ENCODE assay signal across 24 mouse cellular contexts in genomic region chr1:51766271-51766670, GRCm38 (mm10).
DNase-seq lines count a peak whose midpoint lies in the region; ATAC-seq lines count a peak whose summit lies in the region.
"Had no signal": no experiment of that assay in that cellular context is flagged by ENCODE, and none has a peak within 500 bp of the region (broad histone marks: within the 10 kb centered on the region; RNA-seq: fewer than 3 reads in every experiment).

No protein-coding gene starts in this region.

- H3K9me3 ChIP-seq in heart, embryonic 12.5 days (replicated peaks): no peaks in the 10 kb centered on the region
- H3K9me3 ChIP-seq in kidney, embryonic 14.5 days (ENCODE audit: control insufficient read depth, low read length): no peaks in the 10 kb centered on the region
- H3K9me3 ChIP-seq: embryonic facial prominence, embryonic 10.5 days; embryonic facial prominence, embryonic 12.5 days; forebrain, embryonic 13.5 days; forebrain, embryonic 15.5 days; G1E had no signal

- no peak overlapping the region for H3K4me2 ChIP-seq in heart, embryonic 12.5 days
- H3K4me2 ChIP-seq in kidney, embryonic 14.5 days (replicated peaks; ENCODE audit: low read depth, low read length): no peak overlapping the region
- H3K4me2 ChIP-seq: embryonic facial prominence, embryonic 12.5 days; forebrain, embryonic 13.5 days; forebrain, embryonic 15.5 days had no signal

- H3K27me3 ChIP-seq in heart, embryonic 12.5 days (replicated peaks): no peaks in the 10 kb centered on the region
- H3K27me3 ChIP-seq in kidney, embryonic 14.5 days (ENCODE audit: control insufficient read depth, insufficient read depth, low read length): no peaks in the 10 kb centered on the region
- H3K27me3 ChIP-seq: CH12.LX; embryonic facial prominence, embryonic 12.5 days; forebrain, embryonic 13.5 days; forebrain, embryonic 15.5 days; Patski had no signal

- peaks cover 38% of the 10 kb centered on the region for H3K36me3 ChIP-seq in heart, embryonic 12.5 days
- peaks cover 59% of the 10 kb centered on the region for H3K36me3 ChIP-seq in kidney, embryonic 14.5 days (ENCODE audit: control insufficient read depth, insufficient read depth, low read length)
- H3K36me3 ChIP-seq: G1E had no signal

- no peak overlapping the region for H3K27ac ChIP-seq in heart, embryonic 12.5 days (ENCODE audit: poor library complexity, severe bottlenecking)
- no peak overlapping the region for H3K27ac ChIP-seq in kidney, embryonic 14.5 days (ENCODE audit: low read depth, low read length)
- H3K27ac ChIP-seq: embryonic facial prominence, embryonic 10.5 days; embryonic facial prominence, embryonic 12.5 days; forebrain, embryonic 13.5 days; forebrain, embryonic 15.5 days had no signal

- H3K4me1 ChIP-seq in heart, embryonic 12.5 days (replicated peaks): peaks cover 5% of the 10 kb centered on the region; the same call in 1 of the 2 replicates
- H3K4me1 ChIP-seq in kidney, embryonic 14.5 days (ENCODE audit: control insufficient read depth, insufficient read depth, low read length): no peaks in the 10 kb centered on the region
- H3K4me1 ChIP-seq: embryonic facial prominence, embryonic 10.5 days; embryonic facial prominence, embryonic 12.5 days; forebrain, embryonic 13.5 days had no signal

- peak; percentile 45 for DNase-seq in heart, adult 11 months
- DNase-seq in kidney, postnatal 10 days: peak; percentile 53
- peak; percentile 31 to 61 for DNase-seq in kidney, postnatal 4 days
- no peak for DNase-seq in kidney, postnatal 36 days
- DNase-seq: adrenal gland, adult 8-10 months; adrenal gland, postnatal 14 days; adrenal gland, postnatal 36 days; B cell, adult 2 months; cerebellum, adult 11-12 months; cerebellum, adult 2 months; cerebellum, adult 9-10 months; cerebellum, postnatal 10 days; cerebellum, postnatal 25 days had no signal

- no peak overlapping the region for H3K9ac ChIP-seq in heart, embryonic 12.5 days
- H3K9ac ChIP-seq in kidney, embryonic 14.5 days (ENCODE audit: low read depth, low read length): no peak overlapping the region
- H3K9ac ChIP-seq: embryonic facial prominence, embryonic 12.5 days; forebrain, embryonic 13.5 days; forebrain, embryonic 15.5 days had no signal

- no peak for ATAC-seq in heart, embryonic 12.5 days (ENCODE audit: insufficient number of reproducible peaks, low FRiP score)
- ATAC-seq in kidney, embryonic 14.5 days (ENCODE audit: low FRiP score, low TSS enrichment): no peak
- ATAC-seq: activated CD4-positive, CD25-positive, alpha-beta regulatory T cell, adult 4 months; CD4-positive, CD25-positive, alpha-beta regulatory T cell, adult 4 months; forebrain, embryonic 13.5 days; forebrain, embryonic 15.5 days; Patski had no signal

- no peak overlapping the region for H3K4me3 ChIP-seq in heart, embryonic 12.5 days
- no peak overlapping the region for H3K4me3 ChIP-seq in kidney, embryonic 14.5 days (ENCODE audit: low read length)
- H3K4me3 ChIP-seq: embryonic facial prominence, embryonic 10.5 days; embryonic facial prominence, embryonic 12.5 days; forebrain, embryonic 13.5 days; forebrain, embryonic 15.5 days had no signal

- 86% methylated on average over 4 of the region's 4 CpGs for WGBS in heart, embryonic 12.5 days
- 78% methylated on average over 4 of the region's 4 CpGs for WGBS in kidney, embryonic 14.5 days

Comparison
In these comparisons a context has a peak if more than half of its experiments do, and no peak if none do; other contexts are left out.
1. DNase-seq: peak in heart, adult 11 months (single experiment), kidney, postnatal 10 days (single experiment) and kidney, postnatal 4 days (2 of 2); none in kidney, postnatal 36 days (0 of 2).